Mouse (Mus musculus) liver, postnatal 0 days (tissue): Measurements from ENCODE around the gene Plxnb1. TPM values are rescaled to one million over a fixed set of nuclear protein-coding genes. Genes with fewer than 3 reads are reported as not detected.

Experiments used
- ATAC-seq: fragments of 200-750 bp; cut with Nextera tagmentation; 2 replicates; pipeline ENCODE4 v1.8.0; 2017; ENCODE audit warnings: mild to moderate bottlenecking, moderate library complexity
- DNase-seq: peaks from one replicate; pipeline ENCODE4 v3.0.0-alpha.2; 2016
- H3K27ac ChIP-seq: fragments of 300-500 bp; sonication (generic); 2 replicates; pipeline ENCODE4 v1.5.1; 2014; ENCODE audit warnings: antibody characterized with exemption, moderate library complexity, mild to moderate bottlenecking, low read depth
- H3K27me3 ChIP-seq: fragments of 300-500 bp; sonication (generic); 2 replicates; pipeline ENCODE4 v1.6.1; 2014; ENCODE audit warnings: low read length, control low read depth, mixed read lengths; ENCODE audit not compliant: insufficient read depth
- H3K36me3 ChIP-seq: fragments of 300-500 bp; sonication (generic); replicated peaks from 2 replicates; pipeline ENCODE4 v1.6.1; 2014; ENCODE audit warnings: mild to moderate bottlenecking, control low read depth, low read length, moderate library complexity, mixed read lengths; ENCODE audit not compliant: insufficient read depth
- H3K4me1 ChIP-seq: fragments of 300-500 bp; sonication (generic); 2 replicates; pipeline ENCODE4 v1.6.1; 2014; ENCODE audit warnings: antibody characterized with exemption, mild to moderate bottlenecking, control low read depth; ENCODE audit not compliant: insufficient read depth
- H3K4me2 ChIP-seq: fragments of 300-500 bp; sonication (generic); 2 replicates; pipeline ENCODE4 v1.6.1; 2014; ENCODE audit warnings: low read depth, mild to moderate bottlenecking, low read length, moderate library complexity, mixed read lengths
- H3K4me3 ChIP-seq: fragments of 300-500 bp; sonication (generic); 2 replicates; pipeline ENCODE4 v1.5.1; 2014; ENCODE audit warnings: low read depth, low read length
- H3K9ac ChIP-seq: fragments of 300-500 bp; sonication (generic); replicated peaks from 2 replicates; pipeline ENCODE4 v1.6.1; 2014; ENCODE audit warnings: mild to moderate bottlenecking, moderate library complexity
- H3K9me3 ChIP-seq: fragments of 300-500 bp; sonication (generic); 2 replicates; pipeline ENCODE4 v1.6.1; 2016; ENCODE audit warnings: mild to moderate bottlenecking, control low read depth, low read length, mixed read lengths
- CTCF ChIP-seq: sonication (generic); IDR thresholded peaks from 2 replicates; pipeline ENCODE4 v1.5.1; 2016; ENCODE audit warnings: antibody characterized with exemption, low read depth
- EP300 ChIP-seq: IDR thresholded peaks from 2 replicates; pipeline ENCODE4 v1.6.1; 2016; ENCODE audit warnings: antibody characterized with exemption, low read depth, mild to moderate bottlenecking
- WGBS: fragments of 180-500 bp; shearing (Covaris S2); extraction: QIAGEN DNeasy Blood & Tissue Kit; methylation state at CpG from one replicate; pipeline ENCODE4 v1.1.7; 2014; ENCODE audit not compliant: insufficient replicate concordance; 5-methylcytosine and 5-hydroxymethylcytosine counted together
- polyA plus RNA-seq: library from polyadenylated mRNA; unstranded; fragments of >200 nt; fragmentation: Nextera tagmentation; extraction: Ambion mirVana; gene quantifications from 2 replicates; pipeline ENCODE4 v1.2.1, GENCODE M21; 2015

The Plxnb1 gene
- polyA plus RNA-seq, 1 experiment from 2014 or later, result 1.9 TPM

DNA sequence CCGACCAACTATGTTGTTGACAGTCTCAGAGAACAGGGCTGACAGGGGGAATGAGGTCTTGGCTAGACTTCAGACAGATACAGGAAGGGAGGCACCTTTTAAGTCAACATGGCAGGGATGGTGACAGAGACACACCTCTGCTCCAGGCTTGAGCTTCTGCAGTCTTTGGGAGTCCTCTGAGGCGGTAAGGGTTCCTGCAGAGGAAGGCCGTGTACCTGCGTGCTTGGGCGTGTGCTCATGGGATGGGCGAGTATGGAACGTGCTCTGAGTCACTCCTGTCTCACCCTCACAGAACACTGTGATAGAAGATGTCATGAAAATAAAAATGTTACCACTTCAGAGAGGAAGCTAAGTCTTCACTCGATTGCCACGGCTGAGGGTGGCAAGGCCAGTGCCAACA is 24.4 kb downstream of the Plxnb1 start:
- no peak overlapping the region for H3K4me3 ChIP-seq
- H3K9me3 ChIP-seq, result no peaks in the 10 kb centered on the region
- no peak overlapping the region for H3K9ac ChIP-seq
- no peaks in the 10 kb centered on the region for H3K27me3 ChIP-seq
- 0 out of 2 replicates have a peak, but pooled peaks cover 3% of the 10 kb centered on the region for H3K4me1 ChIP-seq
- ATAC-seq (no peak), DNase-seq (no peak)
- no peak overlapping the region for H3K4me2 ChIP-seq
- H3K36me3 ChIP-seq, result peaks cover 12% of the 10 kb centered on the region; the same call in 1 of the 2 replicates
- TF ChIP-seq EP300, result no peak
- TF ChIP-seq CTCF, result no peak
- no peak overlapping the region for H3K27ac ChIP-seq
- 84% methylated on average over 9 of the region's 9 CpGs for WGBS

DNA sequence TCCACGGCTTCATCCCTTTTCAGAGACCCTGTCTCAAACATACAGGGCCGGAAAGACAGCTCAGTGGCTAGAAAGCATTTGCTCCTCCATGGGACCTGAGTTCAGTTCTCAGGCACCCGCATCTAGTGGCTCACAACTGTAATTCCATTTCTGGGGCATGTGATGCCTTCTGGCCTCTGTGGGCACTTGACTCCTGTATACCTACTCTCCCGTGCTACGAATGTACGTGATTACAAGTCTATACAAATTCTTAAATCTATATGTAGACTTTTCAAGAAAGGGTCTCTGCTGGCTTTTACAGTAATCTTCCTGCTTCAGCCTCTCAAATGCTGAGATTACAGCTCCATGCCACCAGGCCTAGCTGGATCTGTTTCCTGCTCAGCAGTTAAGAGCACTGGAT is 25.8 kb downstream of the Plxnb1 start:
- Histone ChIP-seq H3K9ac (no peak overlapping the region), H3K4me2 (no peak overlapping the region), H3K4me1 (0 out of 2 replicates have a peak, but pooled peaks cover 3% of the 10 kb centered on the region), H3K27me3 (no peaks in the 10 kb centered on the region), H3K4me3 (no peak overlapping the region), H3K27ac (no peak overlapping the region), H3K36me3 (peaks cover 9% of the 10 kb centered on the region; the same call in 1 of the 2 replicates), H3K9me3 (no peaks in the 10 kb centered on the region)
- ATAC-seq (no peak), DNase-seq (no peak)
- TF ChIP-seq CTCF (no peak), EP300 (no peak)
- 74% methylated on average over 6 of the region's 6 CpGs for WGBS

- H3K4me1 ChIP-seq, result 0 out of 2 replicates have a peak, but pooled peaks cover 3% of the 10 kb centered on the region
- H3K36me3 ChIP-seq, result peaks cover 5% of the 10 kb centered on the region; the same call in 1 of the 2 replicates
- H3K27ac ChIP-seq, result no peak overlapping the region
- no peaks in the 10 kb centered on the region for H3K9me3 ChIP-seq
- H3K4me3 ChIP-seq, result no peak overlapping the region
- ATAC-seq (no peak), DNase-seq (peak; percentile 27)
- TF ChIP-seq CTCF (peak; percentile 74), EP300 (no peak)
- no peaks in the 10 kb centered on the region for H3K27me3 ChIP-seq
- WGBS, result 41% methylated on average over 2 of the region's 2 CpGs
- H3K4me2 ChIP-seq, result no peak overlapping the region
- no peak overlapping the region for H3K9ac ChIP-seq
These were observed 27.4 kb downstream of the Plxnb1 start for GRCm38 (mm10) chr9:109122553-109123085.

- Histone ChIP-seq H3K9ac (no peak overlapping the region), H3K27ac (no peak overlapping the region), H3K4me3 (no peak overlapping the region), H3K36me3 (no peaks in the 10 kb centered on the region; the same call in 1 of the 2 replicates), H3K9me3 (no peaks in the 10 kb centered on the region), H3K27me3 (no peaks in the 10 kb centered on the region), H3K4me1 (0 out of 2 replicates have a peak, but pooled peaks cover 3% of the 10 kb centered on the region), H3K4me2 (no peak overlapping the region)
- 45% methylated on average over 6 of the region's 6 CpGs for WGBS
- ATAC-seq (no peak), DNase-seq (peak; percentile 15)
- TF ChIP-seq CTCF (no peak), EP300 (no peak)
These were observed 28.1 kb downstream of the Plxnb1 start for GRCm38 (mm10) chr9:109123266-109123665.

DNA sequence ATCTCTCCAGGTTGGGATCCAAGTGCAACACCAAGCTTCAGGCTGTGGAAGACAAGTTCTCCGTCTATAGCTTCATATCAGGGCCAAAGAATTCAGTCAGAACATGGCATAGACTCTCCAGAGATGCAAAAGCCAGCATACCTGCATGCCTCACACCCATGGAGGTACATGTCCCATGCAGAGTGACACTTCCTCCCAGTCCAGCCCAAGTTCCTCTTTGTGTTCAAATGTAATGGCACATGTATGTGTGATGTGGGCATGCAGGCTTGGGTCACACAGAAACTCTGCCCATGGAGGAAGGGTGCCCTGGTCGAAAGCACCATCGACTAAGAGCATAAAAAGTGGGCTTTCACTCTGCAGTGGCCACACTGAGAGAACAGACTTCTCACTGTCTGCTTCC is 29.0 kb downstream of the Plxnb1 start:
- Histone ChIP-seq H3K27me3 (no peaks in the 10 kb centered on the region), H3K9me3 (no peaks in the 10 kb centered on the region), H3K27ac (no peak overlapping the region), H3K4me3 (no peak overlapping the region), H3K36me3 (no peaks in the 10 kb centered on the region), H3K9ac (no peak overlapping the region), H3K4me1 (0 out of 2 replicates have a peak, but pooled peaks cover 3% of the 10 kb centered on the region), H3K4me2 (no peak overlapping the region)
- TF ChIP-seq EP300, result no peak
- TF ChIP-seq CTCF, result no peak
- DNase-seq (no peak), ATAC-seq (no peak)
- 82% methylated on average over 3 of the region's 3 CpGs for WGBS

DNA sequence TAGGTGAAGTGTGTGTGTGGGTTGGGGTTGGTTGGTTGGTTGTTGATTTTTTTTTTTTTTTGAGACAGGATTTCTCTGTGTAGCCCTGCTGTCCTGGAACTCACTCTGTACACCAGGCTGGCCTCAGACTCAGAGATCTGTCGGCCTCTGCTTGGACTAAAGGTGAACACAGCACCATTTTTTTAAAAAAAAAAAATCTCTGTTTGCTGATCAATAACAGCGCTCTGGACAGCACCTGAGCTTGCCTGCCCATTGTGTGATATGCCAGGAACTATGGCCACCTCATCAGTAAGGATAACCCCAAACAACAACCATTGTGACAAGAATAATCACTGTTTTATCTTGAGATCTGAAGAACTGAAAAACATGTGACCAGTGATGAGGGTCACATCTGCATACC is 29.9 kb downstream of the Plxnb1 start:
- Histone ChIP-seq H3K4me1 (0 out of 2 replicates have a peak, but pooled peaks cover 3% of the 10 kb centered on the region), H3K36me3 (no peaks in the 10 kb centered on the region), H3K9ac (no peak overlapping the region), H3K4me3 (no peak overlapping the region), H3K4me2 (no peak overlapping the region), H3K27me3 (no peaks in the 10 kb centered on the region), H3K27ac (peak overlapping the region; percentile 34; the same call in 1 of the 2 replicates), H3K9me3 (no peaks in the 10 kb centered on the region)
- TF ChIP-seq EP300 (no peak), CTCF (no peak)
- ATAC-seq, result peak; percentile 66
- DNase-seq, result no peak
- 54% methylated on average over 2 of the region's 2 CpGs for WGBS
